Mouse (Mus musculus): ENCODE measurements around the gene Armh3. TPM values are rescaled to one million over a fixed set of nuclear protein-coding genes. Genes with fewer than 3 reads are reported as not detected.
A peak's percentile ranks its signal among the peaks of the same experiment; 100 is the strongest.

Armh3 gene
- polyA plus RNA-seq, 1 experiment = 2.1 TPM

DNA sequence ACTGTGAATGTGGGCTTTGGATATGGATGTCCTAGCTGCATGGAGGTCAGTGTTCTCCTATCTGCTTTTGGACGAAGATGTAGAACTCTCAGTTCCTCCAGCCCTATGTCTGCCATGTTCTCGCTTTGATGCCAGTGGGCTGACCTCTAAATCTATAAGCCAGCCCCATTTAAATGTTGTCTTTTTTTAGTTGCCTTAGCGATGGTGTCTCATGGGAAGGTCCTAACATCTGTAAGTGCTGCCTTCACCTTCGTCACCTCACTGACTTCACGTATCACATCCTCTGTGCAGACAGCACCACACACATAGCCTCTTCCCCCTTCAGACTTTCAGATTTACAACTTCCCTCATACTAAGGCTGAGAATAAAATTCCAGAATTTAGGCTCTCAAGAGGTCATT, 97.5 kb downstream of the Armh3 start:
- H3K4me1 ChIP-seq = no peaks in the 10 kb centered on the region
- H3K36me3 ChIP-seq (replicated peaks; ENCODE audit: low read length) = peaks cover 4% of the 10 kb centered on the region
- H3K27me3 ChIP-seq (replicated peaks) = no peaks in the 10 kb centered on the region
- no peaks in the 10 kb centered on the region for H3K9me3 ChIP-seq
- H3K4me3 ChIP-seq (replicated peaks) = no peak overlapping the region
- no peak for TF ChIP-seq FLI1 (IDR thresholded peaks at IDR 0.05; ENCODE audit: low read length)
- no peak for TF ChIP-seq GATA1 (IDR thresholded peaks at IDR 0.05; ENCODE audit: borderline replicate concordance, low read length)

GRCm38 (mm10) chr19:45895726-45896125, 102.6 kb downstream of the Armh3 start:
- no peak overlapping the region for H3K4me3 ChIP-seq (replicated peaks)
- peaks cover 11% of the 10 kb centered on the region for H3K36me3 ChIP-seq (replicated peaks; ENCODE audit: low read length)
- H3K9me3 ChIP-seq = no peaks in the 10 kb centered on the region; the same call in 1 of the 2 replicates
- TF ChIP-seq GATA1 (IDR thresholded peaks at IDR 0.05; ENCODE audit: borderline replicate concordance, low read length) (no peak), FLI1 (IDR thresholded peaks at IDR 0.05; ENCODE audit: low read length) (no peak)
- H3K4me1 ChIP-seq = no peaks in the 10 kb centered on the region
- H3K27me3 ChIP-seq (replicated peaks) = no peaks in the 10 kb centered on the region

DNA sequence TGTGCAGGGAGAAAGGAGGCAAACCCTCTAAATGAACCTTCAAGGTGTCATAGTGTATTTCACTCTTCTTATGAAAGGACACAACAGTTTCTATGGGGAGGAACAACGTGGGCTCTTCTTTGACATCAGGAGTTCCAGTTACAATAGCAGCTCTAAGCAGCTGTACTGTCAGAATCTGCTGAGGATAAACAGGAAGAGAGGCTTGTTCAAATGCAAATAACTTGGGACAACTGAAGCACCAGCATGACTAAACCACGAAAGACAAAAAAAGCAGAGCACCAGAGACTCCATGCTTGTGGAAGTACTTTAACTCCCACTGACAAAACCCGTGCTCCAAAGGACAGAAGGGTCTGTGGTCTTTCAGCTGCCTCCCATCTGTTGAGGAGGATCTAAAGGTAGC, 116.2 kb downstream of the Armh3 start:
- Histone ChIP-seq H3K4me3 (replicated peaks) (no peak overlapping the region), H3K4me1 (peaks cover 9% of the 10 kb centered on the region; the same call in 1 of the 2 replicates), H3K27me3 (replicated peaks) (no peaks in the 10 kb centered on the region), H3K9me3 (no peaks in the 10 kb centered on the region), H3K36me3 (replicated peaks; ENCODE audit: low read length) (peaks cover 18% of the 10 kb centered on the region)
- TF ChIP-seq FLI1 (IDR thresholded peaks at IDR 0.05; ENCODE audit: low read length) = no peak
- no peak for TF ChIP-seq GATA1 (IDR thresholded peaks at IDR 0.05; ENCODE audit: borderline replicate concordance, low read length)

DNA sequence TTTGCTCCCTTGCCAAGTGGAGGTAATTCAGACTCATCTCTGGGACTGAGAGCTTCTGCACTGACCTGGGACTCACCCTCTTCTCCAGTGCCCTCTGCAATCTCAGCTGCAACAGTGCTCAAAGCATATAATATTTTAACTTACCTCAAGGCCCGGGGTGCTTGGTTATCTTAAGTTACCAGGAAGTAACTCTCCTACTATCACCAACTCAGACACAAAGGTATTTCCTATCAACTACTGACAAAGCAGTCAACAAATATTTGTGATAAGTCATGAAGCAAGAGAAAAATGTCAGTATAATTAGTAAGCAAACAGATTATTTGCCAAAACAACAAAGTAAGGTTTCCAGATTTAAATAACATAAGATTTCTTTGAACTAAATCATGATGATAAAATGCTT, 125.0 kb downstream of the Armh3 start:
- Histone ChIP-seq H3K27me3 (replicated peaks) (no peaks in the 10 kb centered on the region), H3K36me3 (replicated peaks; ENCODE audit: low read length) (no peaks in the 10 kb centered on the region), H3K4me3 (replicated peaks) (no peak overlapping the region), H3K4me1 (no peaks in the 10 kb centered on the region), H3K9me3 (no peaks in the 10 kb centered on the region)
- no peak for TF ChIP-seq GATA1 (IDR thresholded peaks at IDR 0.05; ENCODE audit: borderline replicate concordance, low read length)
- TF ChIP-seq FLI1 (IDR thresholded peaks at IDR 0.05; ENCODE audit: low read length) = no peak

DNA sequence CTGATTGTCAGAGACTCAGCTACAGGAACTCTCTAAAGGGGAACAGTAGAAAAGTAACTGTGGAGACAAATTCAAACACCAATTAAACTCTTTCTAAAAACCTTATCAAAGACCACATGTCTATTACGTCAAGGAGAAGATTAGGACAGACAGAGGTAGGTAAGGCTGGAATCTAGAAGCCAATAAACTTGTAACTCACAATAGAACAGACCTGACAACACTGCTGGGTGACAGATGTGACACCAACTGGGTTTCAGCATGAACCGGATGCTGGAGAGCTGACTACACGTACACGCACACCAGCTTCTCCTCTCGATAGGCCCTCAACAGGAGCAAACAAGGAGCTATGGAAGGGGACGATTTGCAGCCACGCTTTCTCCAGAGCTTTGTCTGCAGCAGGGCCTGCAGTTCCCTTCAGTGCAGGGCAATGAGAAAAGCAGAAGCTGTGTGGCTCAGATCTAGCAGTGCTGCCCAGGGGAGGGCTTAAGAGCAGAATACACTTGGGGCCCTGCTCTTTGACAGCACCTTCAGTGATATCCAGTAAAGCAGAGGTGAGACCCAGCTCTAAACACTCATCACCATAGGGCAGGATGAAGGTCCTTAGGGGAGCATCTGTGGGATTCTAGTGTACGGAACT, 142.9 kb downstream of the Armh3 start:
- Histone ChIP-seq H3K9me3 (no peaks in the 10 kb centered on the region), H3K4me1 (no peaks in the 10 kb centered on the region), H3K27me3 (replicated peaks) (no peaks in the 10 kb centered on the region), H3K36me3 (replicated peaks; ENCODE audit: low read length) (no peaks in the 10 kb centered on the region), H3K4me3 (replicated peaks) (no peak overlapping the region)
- TF ChIP-seq GATA1 (IDR thresholded peaks at IDR 0.05; ENCODE audit: borderline replicate concordance, low read length) (no peak), FLI1 (IDR thresholded peaks at IDR 0.05; ENCODE audit: low read length) (no peak)

- Histone ChIP-seq H3K4me1 (no peaks in the 10 kb centered on the region), H3K36me3 (replicated peaks; ENCODE audit: low read length) (no peaks in the 10 kb centered on the region), H3K4me3 (replicated peaks) (no peak overlapping the region), H3K27me3 (replicated peaks) (no peaks in the 10 kb centered on the region), H3K9me3 (no peaks in the 10 kb centered on the region)
- TF ChIP-seq GATA1 (IDR thresholded peaks at IDR 0.05; ENCODE audit: borderline replicate concordance, low read length) (no peak), FLI1 (IDR thresholded peaks at IDR 0.05; ENCODE audit: low read length) (no peak)
These were observed 143.8 kb downstream of the Armh3 start for GRCm38 (mm10) chr19:45854521-45854920.

DNA sequence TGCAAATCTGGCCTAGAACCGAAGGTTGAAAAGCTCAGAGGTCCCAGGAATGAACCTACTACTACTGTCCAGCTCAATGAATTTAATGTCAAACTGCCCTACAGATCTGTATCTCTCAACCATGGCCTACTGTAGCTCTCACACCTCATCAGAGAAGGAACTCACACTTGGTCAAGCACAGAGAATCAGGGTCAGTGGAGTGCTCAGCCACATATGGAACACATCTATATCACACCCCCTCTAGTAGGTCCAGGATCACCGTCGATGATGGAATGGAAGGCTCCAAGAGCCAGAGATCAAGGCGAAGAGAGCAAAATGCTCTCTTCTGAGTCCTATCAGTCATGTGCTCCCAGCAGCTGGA, 150.6 kb downstream of the Armh3 start:
- Histone ChIP-seq H3K36me3 (replicated peaks; ENCODE audit: low read length) (no peaks in the 10 kb centered on the region), H3K4me1 (peaks cover 5% of the 10 kb centered on the region), H3K9me3 (no peaks in the 10 kb centered on the region), H3K4me3 (replicated peaks) (no peak overlapping the region), H3K27me3 (replicated peaks) (no peaks in the 10 kb centered on the region)
- TF ChIP-seq FLI1 (IDR thresholded peaks at IDR 0.05; ENCODE audit: low read length) = no peak
- no peak for TF ChIP-seq GATA1 (IDR thresholded peaks at IDR 0.05; ENCODE audit: borderline replicate concordance, low read length)

- TF ChIP-seq FLI1 (IDR thresholded peaks at IDR 0.05; ENCODE audit: low read length) (no peak), GATA1 (IDR thresholded peaks at IDR 0.05; ENCODE audit: borderline replicate concordance, low read length) (no peak)
- H3K4me3 ChIP-seq (replicated peaks) = no peak overlapping the region
- no peaks in the 10 kb centered on the region for H3K9me3 ChIP-seq
- H3K4me1 ChIP-seq = peaks cover 5% of the 10 kb centered on the region
- no peaks in the 10 kb centered on the region for H3K36me3 ChIP-seq (replicated peaks; ENCODE audit: low read length)
- H3K27me3 ChIP-seq (replicated peaks) = no peaks in the 10 kb centered on the region
These were observed 151.1 kb downstream of the Armh3 start for GRCm38 (mm10) chr19:45847016-45847732.

DNA sequence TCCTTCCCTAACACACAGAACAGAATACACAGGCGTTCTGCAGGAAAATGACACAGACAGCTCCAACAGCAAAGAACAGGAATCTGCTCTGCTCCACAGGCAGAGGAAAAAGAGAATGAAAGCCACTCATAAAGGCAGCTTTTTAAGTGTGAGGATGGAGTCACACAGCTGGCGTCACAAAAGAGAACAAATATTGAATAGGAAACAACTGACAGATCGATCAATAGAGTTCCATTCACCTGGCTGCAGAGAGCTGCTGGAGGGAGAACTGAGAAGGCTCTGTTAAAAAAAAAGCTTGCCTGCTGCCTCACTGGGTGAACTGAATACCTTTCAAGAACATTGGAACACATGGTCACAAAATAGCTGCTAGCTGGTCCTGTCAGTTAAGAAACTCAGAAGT, 154.1 kb downstream of the Armh3 start:
- Histone ChIP-seq H3K4me1 (peaks cover 5% of the 10 kb centered on the region), H3K36me3 (replicated peaks; ENCODE audit: low read length) (no peaks in the 10 kb centered on the region), H3K4me3 (replicated peaks) (no peak overlapping the region), H3K27me3 (replicated peaks) (no peaks in the 10 kb centered on the region), H3K9me3 (no peaks in the 10 kb centered on the region)
- TF ChIP-seq FLI1 (IDR thresholded peaks at IDR 0.05; ENCODE audit: low read length) = no peak
- no peak for TF ChIP-seq GATA1 (IDR thresholded peaks at IDR 0.05; ENCODE audit: borderline replicate concordance, low read length)

GRCm38 (mm10) chr19:45843424-45843823, 154.9 kb downstream of the Armh3 start:
- H3K4me1 ChIP-seq = peaks cover 5% of the 10 kb centered on the region
- peak overlapping the region; percentile 62 for H3K4me3 ChIP-seq (replicated peaks)
- no peaks in the 10 kb centered on the region for H3K9me3 ChIP-seq
- no peaks in the 10 kb centered on the region for H3K27me3 ChIP-seq (replicated peaks)
- TF ChIP-seq GATA1 (IDR thresholded peaks at IDR 0.05; ENCODE audit: borderline replicate concordance, low read length) (no peak), FLI1 (IDR thresholded peaks at IDR 0.05; ENCODE audit: low read length) (no peak)
- H3K36me3 ChIP-seq (replicated peaks; ENCODE audit: low read length) = no peaks in the 10 kb centered on the region

Data from megakaryocyte, embryonic 14.5 days (primary cell).